Mouse (Mus musculus): ENCODE measurements around the gene Lama5. TPM values are rescaled to one million over a fixed set of nuclear protein-coding genes. Genes with fewer than 3 reads are reported as not detected.
"Not testable (repeated sequence)": the region's sequence is repeated elsewhere in the genome, so short reads cannot be mapped to it uniquely, and the experiment has no call there.

Gene Lama5
- under 0.01 TPM in 2 replicates for total RNA-seq (2017)

DNA sequence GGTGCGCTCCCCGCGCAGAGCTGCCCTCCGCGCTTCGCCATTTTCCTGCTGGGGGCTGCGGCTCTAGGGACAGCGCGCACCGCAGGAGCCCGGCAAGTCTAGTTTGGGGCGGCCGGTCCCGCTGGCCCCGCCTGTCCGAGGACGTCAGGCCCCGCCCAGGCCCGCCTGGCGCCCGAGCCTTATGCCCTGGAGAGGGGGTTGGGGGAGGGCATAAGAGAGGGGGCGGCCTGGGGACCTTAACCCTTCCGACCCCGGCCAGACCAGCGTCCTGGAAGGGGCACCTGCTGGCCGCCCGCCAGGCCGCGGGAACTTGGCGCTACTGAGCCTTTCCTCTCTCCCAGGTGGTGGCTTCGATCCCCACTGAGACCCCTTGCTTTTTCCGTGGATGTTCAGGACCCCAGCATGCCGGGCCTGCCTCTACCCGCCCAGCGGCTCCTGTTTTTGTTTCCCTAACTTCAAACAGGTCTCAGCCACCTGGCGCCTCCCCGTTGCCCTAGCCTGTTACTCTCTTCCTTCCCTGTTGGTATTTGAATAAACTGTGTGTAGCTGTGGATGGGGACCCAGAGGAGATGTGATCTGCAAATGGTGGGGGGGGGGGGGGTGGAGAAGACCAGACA is at the start of gene Lama5:
Gene Lama5 (minus strand): TSS at position 98 of the 617 bp plus-strand sequence.
- ATAC-seq (ENCODE audit: extremely low read depth, insufficient number of reproducible peaks, low FRiP score, poor library complexity, severe bottlenecking), result no peak

DNA sequence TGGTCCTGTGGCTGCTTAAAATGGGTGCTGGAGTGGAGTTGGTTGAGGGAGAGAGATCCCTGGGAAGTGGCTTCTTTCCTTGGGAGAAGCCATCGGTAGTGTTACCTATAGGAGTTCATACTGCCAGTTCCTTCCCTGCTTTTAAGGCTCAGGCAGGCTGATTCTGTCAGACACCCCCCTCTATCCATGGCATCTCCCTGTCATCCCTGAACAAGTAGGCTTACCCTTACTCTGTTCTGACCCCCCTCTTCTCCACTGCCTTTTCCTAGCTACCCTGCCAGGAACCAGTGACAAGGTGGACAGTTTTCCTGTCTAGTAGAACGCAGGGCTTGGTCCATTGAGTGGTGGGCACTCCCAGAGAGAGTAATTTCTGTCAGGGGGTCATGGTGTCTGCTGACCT is 48.9 kb upstream of the Lama5 start:
- no peak for ATAC-seq (ENCODE audit: extremely low read depth, insufficient number of reproducible peaks, low FRiP score, poor library complexity, severe bottlenecking)

DNA sequence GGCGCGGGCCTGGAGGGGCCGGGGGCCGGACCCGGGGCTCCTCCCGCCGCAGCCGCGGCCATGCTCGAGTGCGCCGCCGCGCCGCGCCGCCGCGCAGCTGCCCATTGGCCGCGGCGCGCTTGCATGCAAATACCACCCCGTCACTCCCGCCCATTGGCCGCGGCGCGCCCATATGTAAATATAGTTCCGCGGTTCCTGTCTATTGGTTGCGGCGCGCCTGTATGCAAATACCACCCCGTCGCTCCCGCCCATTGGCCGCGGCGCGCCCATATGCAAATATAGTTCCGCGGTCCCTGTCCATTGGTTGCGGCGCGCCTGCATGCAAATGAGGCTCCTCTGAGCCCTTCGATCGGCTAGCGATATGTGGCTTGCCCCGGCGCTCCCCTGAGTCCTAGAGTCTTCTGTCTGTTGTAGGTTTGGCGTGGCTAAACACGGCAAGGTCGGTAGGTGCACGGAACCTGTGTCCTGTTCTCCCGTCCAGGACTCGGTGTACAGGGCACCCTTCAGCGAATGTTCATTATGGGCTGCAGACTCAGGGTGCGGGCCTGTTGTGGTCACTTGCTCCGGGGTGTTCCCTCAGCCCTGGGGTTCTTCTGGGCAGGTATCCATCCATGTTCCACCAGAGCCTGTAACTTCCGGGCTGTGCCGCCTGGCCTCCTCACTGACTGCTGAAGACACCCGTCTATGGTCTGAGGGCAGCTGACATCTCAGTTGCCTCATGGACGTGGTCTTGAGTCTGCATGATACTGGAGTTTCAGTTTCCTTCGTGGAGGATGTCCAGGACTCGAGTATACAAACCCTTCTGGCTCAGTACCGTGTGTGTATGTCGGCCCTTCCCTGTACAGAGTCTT is 48.0 kb upstream of the Lama5 start, which contains the start of gene Cables2:
Gene Cables2 (minus strand): TSS at position 103 of the 851 bp plus-strand sequence.
- peak; percentile 80 for ATAC-seq (ENCODE audit: extremely low read depth, insufficient number of reproducible peaks, low FRiP score, poor library complexity, severe bottlenecking)

DNA sequence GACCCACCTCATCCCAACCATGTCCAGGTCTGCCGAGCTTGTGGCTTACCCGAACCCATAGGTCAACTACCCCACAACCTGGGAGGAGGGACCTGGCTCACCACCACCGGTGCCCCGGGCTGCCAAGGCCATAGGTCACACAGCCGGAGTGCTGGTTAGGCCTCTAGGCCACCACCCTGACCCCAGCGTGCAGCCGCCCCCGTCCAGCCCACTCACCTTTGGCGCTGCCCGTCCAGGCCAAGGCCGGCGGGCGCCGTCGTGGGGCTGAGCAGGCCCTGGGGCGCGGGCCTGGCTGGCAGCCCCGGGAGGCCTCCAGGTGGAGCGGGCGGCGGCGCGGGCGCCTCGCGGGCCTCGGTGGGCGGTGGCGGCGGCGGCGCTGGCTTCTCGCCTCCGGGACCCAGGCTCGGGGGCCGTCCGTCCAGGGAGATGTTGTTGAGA is 47.2 kb upstream of the Lama5 start:
- ATAC-seq (ENCODE audit: extremely low read depth, insufficient number of reproducible peaks, low FRiP score, poor library complexity, severe bottlenecking), result no peak

- ATAC-seq (ENCODE audit: extremely low read depth, insufficient number of reproducible peaks, low FRiP score, poor library complexity, severe bottlenecking), result no peak
Measured at GRCm38 (mm10) chr2:180271804-180272395, 46.2 kb upstream of the Lama5 start.

- peak; percentile 28; the same call in 1 of the 2 replicates for ATAC-seq (ENCODE audit: extremely low read depth, insufficient number of reproducible peaks, low FRiP score, poor library complexity, severe bottlenecking)
Measured at GRCm38 (mm10) chr2:180270537-180271255, 45.0 kb upstream of the Lama5 start.

- no peak for ATAC-seq (ENCODE audit: extremely low read depth, insufficient number of reproducible peaks, low FRiP score, poor library complexity, severe bottlenecking)
Measured at GRCm38 (mm10) chr2:180269329-180269728, 43.7 kb upstream of the Lama5 start.

DNA sequence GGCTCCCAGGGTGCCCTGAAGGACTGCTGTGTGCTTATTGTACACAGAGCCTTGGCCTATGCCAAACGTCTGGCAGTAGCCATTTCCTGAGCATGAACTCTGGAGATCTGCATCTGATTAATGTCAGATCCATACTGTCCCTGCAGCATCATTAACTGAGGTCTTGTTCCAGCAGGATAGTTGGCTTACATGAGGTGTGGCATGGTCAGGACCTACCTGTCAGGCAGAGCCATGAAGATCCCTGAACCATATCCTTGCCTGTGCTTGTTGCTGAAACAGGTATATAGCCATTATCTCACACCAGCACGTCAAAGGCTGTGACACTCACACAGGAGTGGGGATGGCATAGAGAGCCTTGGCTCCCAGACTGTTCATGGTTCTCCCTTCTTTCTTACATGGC is 42.3 kb upstream of the Lama5 start:
- ATAC-seq (ENCODE audit: extremely low read depth, insufficient number of reproducible peaks, low FRiP score, poor library complexity, severe bottlenecking), result no peak

DNA sequence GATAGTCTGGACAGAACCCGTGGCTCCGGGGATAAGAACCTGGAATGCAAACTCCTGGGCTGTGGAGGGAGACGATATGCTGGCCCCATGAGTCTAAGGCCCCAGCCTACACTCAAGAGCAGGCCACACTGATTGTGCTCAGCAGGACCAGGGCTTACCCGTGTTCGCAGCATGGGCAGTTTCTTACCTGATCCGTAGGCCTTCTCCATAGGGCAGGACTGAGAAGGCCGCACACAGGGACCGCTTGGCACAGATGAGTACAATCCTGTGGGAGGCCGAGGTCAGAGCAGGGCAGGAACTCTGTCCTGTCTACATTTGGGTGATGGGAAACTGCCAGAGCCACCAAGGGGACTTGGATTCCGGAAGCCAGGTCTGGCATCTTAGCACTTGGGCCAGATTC is 37.2 kb upstream of the Lama5 start:
- no peak for ATAC-seq (ENCODE audit: extremely low read depth, insufficient number of reproducible peaks, low FRiP score, poor library complexity, severe bottlenecking)

DNA sequence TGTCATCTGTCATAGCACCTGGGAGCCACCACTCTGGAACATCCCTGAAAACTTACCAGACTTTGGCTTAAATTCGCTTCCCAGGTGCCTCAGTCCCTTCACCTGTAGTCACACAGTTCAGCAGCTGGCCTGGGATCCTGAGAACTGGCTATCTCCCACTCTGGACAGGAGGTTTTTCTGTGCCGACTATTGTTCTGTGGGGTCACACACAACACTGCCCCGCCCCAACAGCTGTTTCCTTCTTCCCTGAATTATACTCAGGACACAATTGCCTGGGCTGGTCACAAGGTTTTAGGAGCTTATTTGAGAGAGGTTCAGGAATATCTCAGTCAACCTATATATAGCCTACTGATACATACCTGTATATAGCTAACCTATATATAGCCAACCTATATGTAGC is 36.8 kb upstream of the Lama5 start:
- ATAC-seq (ENCODE audit: extremely low read depth, insufficient number of reproducible peaks, low FRiP score, poor library complexity, severe bottlenecking), result no peak

GRCm38 (mm10) chr2:180261901-180262300 is 36.2 kb upstream of the Lama5 start:
- ATAC-seq (ENCODE audit: extremely low read depth, insufficient number of reproducible peaks, low FRiP score, poor library complexity, severe bottlenecking), result no peak

DNA sequence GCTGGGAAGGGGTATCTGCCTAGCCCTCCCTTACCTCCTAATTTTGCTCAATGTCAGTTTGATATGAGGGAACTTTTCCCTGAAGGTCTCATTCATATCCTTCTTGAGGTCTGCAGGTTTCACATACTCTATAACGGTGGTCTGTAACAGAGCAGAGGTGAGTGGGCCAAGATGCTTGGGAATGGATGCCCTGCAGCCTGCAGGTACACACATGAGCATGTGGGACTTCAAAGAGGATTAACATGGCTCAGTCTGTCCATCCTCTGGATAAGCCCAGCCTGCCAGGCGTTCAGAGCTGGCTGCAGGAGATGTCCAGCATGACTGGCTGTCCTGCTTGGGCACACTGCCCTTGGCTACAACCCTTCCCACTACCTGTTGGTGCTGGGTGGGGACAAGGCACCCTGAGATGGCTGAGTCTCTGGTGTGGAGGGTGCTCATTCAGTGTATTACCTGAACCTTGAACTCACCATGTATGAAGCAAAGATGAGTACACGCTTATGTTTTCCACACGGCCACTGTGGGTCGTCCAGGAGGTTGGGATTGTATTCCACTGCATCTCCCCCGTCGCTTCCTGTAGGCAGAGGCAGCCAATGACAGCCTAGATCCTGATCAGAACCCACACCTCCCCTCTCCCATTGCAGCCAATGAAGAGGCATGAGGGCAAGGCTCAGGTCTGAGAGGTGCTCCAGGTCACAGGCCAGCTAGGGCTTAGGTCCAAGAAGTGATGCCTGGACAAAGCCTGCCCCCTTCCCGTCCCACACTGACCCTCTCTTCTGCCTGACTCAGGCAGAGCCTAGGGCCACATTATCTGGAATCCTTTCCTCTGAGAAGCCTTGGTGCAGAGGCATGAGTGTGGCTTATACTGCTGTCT is 35.2 kb upstream of the Lama5 start:
- ATAC-seq (ENCODE audit: extremely low read depth, insufficient number of reproducible peaks, low FRiP score, poor library complexity, severe bottlenecking), result no peak

DNA sequence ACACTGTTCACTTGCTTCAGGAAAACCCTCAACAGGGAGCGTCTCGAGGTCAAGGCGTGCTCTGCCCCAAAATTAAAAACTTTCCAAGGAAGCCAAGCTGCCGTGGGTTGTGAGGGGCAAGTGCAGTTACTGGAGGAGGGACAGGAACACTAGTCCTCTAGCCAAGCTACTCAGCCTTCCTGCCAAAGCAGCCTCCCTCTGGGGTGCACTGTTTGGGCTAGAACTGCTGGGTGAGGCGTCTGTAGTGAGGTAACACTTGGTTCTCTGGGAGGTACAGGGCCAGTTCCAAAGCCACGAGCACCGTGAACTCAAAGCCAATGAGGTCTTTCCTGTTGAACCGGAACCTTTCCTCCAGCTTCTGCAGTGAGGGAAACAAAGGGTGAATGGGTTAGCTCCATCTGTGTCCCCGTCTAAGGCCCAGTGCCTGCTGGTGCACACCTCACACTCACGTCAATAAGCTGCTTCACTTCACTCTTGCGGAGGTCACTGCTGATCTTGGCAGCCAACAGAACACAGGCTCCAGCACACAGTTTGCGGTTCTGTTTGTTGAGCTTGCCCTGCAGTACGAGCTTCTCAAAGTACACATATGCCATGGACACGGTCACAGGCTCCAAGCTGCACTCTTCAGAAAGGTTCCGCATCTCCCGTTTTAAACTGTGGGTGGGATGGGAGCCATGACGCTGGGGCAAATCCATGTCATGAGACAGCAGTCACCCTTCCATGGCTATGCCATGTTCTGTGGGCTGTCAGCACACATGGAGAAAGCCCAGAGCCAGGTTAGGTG is 34.4 kb upstream of the Lama5 start:
- ATAC-seq (ENCODE audit: extremely low read depth, insufficient number of reproducible peaks, low FRiP score, poor library complexity, severe bottlenecking), result not testable (repeated sequence)

DNA sequence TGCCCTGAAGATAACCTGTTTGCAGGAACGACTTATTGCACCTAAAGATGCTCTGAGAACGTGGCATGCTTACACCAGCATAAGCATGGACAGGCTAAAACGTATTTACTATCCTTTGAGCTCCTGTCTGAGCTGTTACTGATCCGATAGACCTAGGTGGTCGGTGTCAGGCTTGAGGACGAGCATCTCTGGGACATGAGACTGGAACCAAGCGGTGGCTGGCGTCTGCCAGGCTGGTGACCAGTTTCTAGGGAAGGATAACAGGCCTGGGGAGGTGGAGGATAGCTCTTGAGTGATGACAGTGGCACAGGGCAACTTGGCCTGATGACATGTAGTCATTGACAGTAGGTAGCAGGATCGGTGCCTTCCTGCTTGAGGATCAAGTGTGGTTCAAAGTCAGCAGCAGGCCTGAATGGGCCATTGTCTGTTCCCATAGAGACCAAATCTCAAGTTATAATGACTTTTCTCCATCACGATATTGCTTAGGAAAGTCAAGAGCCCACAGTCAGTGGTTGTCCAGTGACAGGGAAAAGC is 33.4 kb upstream of the Lama5 start:
- not testable (repeated sequence) for ATAC-seq (ENCODE audit: extremely low read depth, insufficient number of reproducible peaks, low FRiP score, poor library complexity, severe bottlenecking)

- ATAC-seq (ENCODE audit: extremely low read depth, insufficient number of reproducible peaks, low FRiP score, poor library complexity, severe bottlenecking), result no peak
Measured at GRCm38 (mm10) chr2:180257963-180258865, 32.6 kb upstream of the Lama5 start.

- ATAC-seq (ENCODE audit: extremely low read depth, insufficient number of reproducible peaks, low FRiP score, poor library complexity, severe bottlenecking), result peak; percentile 96
Measured at GRCm38 (mm10) chr2:180257001-180257521, 31.4 kb upstream of the Lama5 start, which contains the start of gene Rps21. Gene Rps21 (plus strand): TSS chr2:180257377.

All from neutrophil, adult 5-6 weeks (primary cell).